Mouse (Mus musculus) MEL (cell line): ENCODE measurements at regions not wholly inside any gene's neighbourhood (a gene's known extent, or its start where the extent isn't known, plus 50 kb on each side); places are given as distances from the start of the nearest gene placed in this dataset.

Experiments used
- DNase-seq: peaks from one replicate; pipeline ENCODE4 v3.0.0; 2011; ENCODE audit warnings: low read depth, low spot score
- H3K27ac ChIP-seq: 2 replicates; pipeline ENCODE4 v1.5.1; 2012; ENCODE audit warnings: low read depth, mild to moderate bottlenecking, control low read depth, low read length, moderate library complexity; ENCODE audit not compliant: control insufficient read depth
- H3K27me3 ChIP-seq, 2 experiments: fragments of 150-350 bp in 1 of 2; sonication (generic) in 1 of 2; 2 replicates each; pipeline ENCODE4 v1.6.1; 2012; ENCODE audit warnings: low read length in 2 of 2, mild to moderate bottlenecking in 2 of 2, improper control_type of control experiment in 1 of 2, moderate library complexity in 1 of 2; ENCODE audit not compliant: insufficient read depth in 2 of 2, control insufficient read depth in 1 of 2
- H3K36me3 ChIP-seq, 2 experiments: 2 replicates each; pipeline ENCODE4 v1.6.1; 2012 to 2014; ENCODE audit warnings: low read length in 2 of 2, improper control_type of control experiment in 1 of 2, inconsistent platforms in 1 of 2, mild to moderate bottlenecking in 1 of 2; ENCODE audit not compliant: insufficient read depth in 2 of 2, control insufficient read depth in 1 of 2
- H3K4me1 ChIP-seq, 2 experiments: fragments of 150-350 bp in 1 of 2; sonication (generic) in 1 of 2; 2 replicates each; pipeline ENCODE4 v1.6.1; 2012; ENCODE audit warnings: low read length in 2 of 2, improper control_type of control experiment in 1 of 2, mild to moderate bottlenecking in 1 of 2; ENCODE audit not compliant: insufficient read depth in 2 of 2, control insufficient read depth in 1 of 2
- H3K4me3 ChIP-seq, 2 experiments: fragments of 150-350 bp in 1 of 2; sonication (generic) in 1 of 2; 2 replicates each; pipeline ENCODE4 v1.5.1; 2012; ENCODE audit warnings: low read depth in 2 of 2, low read length in 2 of 2, mild to moderate bottlenecking in 2 of 2, moderate library complexity in 2 of 2, control low read depth in 1 of 2, improper control_type of control experiment in 1 of 2; ENCODE audit not compliant: control insufficient read depth in 1 of 2, insufficient read depth in 1 of 2
- H3K79me2 ChIP-seq: 2 replicates; pipeline ENCODE4 v1.6.1; 2012; ENCODE audit warnings: mild to moderate bottlenecking, low read length, moderate library complexity; ENCODE audit not compliant: control insufficient read depth, poor library complexity, insufficient read depth
- H3K9ac ChIP-seq: 2 replicates; pipeline ENCODE4 v1.6.1; 2012; ENCODE audit warnings: low read depth, mild to moderate bottlenecking, control low read depth, low read length, moderate library complexity; ENCODE audit not compliant: control insufficient read depth, poor library complexity, severe bottlenecking
- H3K9me3 ChIP-seq: fragments of 150-350 bp; sonication (generic); replicated peaks from 2 replicates; pipeline ENCODE4 v1.6.1; 2012; ENCODE audit warnings: mild to moderate bottlenecking, low read length, improper control_type of control experiment, moderate library complexity; ENCODE audit not compliant: insufficient read depth
- GATA1 ChIP-seq: IDR thresholded peaks from 2 replicates; pipeline ENCODE4 v1.6.1; 2011; ENCODE audit warnings: low read depth, low read length, improper control_type of control experiment
- MYC ChIP-seq: IDR thresholded peaks from 2 replicates; pipeline ENCODE4 v1.6.1; 2011; ENCODE audit warnings: low read depth, mild to moderate bottlenecking, low read length, improper control_type of control experiment, moderate library complexity

GRCm38 (mm10) chr7:123932486-123932885 is 50.2 kb upstream of the Hs3st4 start:
- TF ChIP-seq MYC: no peak
- no peak for TF ChIP-seq GATA1
- TF ChIP-seq, all 39 proteins: peak for 0
- Histone ChIP-seq H3K4me3 (no peak overlapping the region), H3K79me2 (no peaks in the 10 kb centered on the region), H3K36me3 (no peaks in the 10 kb centered on the region), H3K4me1 (no peaks in the 10 kb centered on the region), H3K9me3 (no peaks in the 10 kb centered on the region; the same call in 1 of the 2 replicates), H3K27ac (no peak overlapping the region), H3K9ac (no peak overlapping the region), H3K27me3 (no peaks in the 10 kb centered on the region)
- DNase-seq: no peak
